Mouse (Mus musculus): ENCODE measurements around the gene Ccdc115. TPM values are rescaled to one million over a fixed set of nuclear protein-coding genes. Genes with fewer than 3 reads are reported as not detected.

Gene Ccdc115
- polyA plus RNA-seq, 1 experiment: 17.1 TPM

DNA sequence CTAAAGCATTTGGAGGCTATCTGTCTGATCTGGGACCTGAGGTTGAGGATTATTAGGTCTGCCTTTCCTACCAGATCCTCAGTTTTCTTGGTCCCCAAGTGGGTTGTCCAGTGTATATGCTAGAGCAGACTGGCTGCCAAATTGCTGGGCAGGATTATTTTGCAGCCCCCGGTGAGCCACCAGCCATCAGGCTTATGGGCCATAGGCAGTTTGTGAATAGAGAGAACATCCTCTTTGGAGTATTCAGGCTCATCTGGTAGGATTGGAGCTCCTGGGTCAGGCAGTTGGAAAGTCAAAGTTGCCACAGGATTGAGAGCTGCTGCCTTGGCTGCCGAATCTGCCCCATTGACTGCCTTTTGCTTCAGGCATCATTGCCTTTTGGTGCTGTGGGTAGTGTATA, 11.0 kb downstream of the Ccdc115 start:
- TF ChIP-seq USF1 (IDR thresholded peaks at IDR 0.05; ENCODE audit: low read depth) (no peak), CEBPB (IDR thresholded peaks at IDR 0.05; ENCODE audit: insufficient read depth, poor library complexity, severe bottlenecking) (no peak), REST (IDR thresholded peaks at IDR 0.05; ENCODE audit: insufficient read depth, insufficient read length) (no peak), E2F4 (IDR thresholded peaks at IDR 0.05; ENCODE audit: insufficient read depth) (no peak)
- Histone ChIP-seq H3K4me2 (ENCODE audit: low read depth) (no peak overlapping the region), H3ac (ENCODE audit: control insufficient read depth, insufficient read length) (no peak overlapping the region), H3K27me3 (ENCODE audit: control insufficient read depth, insufficient read depth, insufficient read length) (no peaks in the 10 kb centered on the region), H3K4me3 (no peak overlapping the region), H3K79me2 (ENCODE audit: control insufficient read depth, insufficient read depth) (no peaks in the 10 kb centered on the region), H3K36me3 (ENCODE audit: control insufficient read depth, insufficient read depth) (no peaks in the 10 kb centered on the region)

DNA sequence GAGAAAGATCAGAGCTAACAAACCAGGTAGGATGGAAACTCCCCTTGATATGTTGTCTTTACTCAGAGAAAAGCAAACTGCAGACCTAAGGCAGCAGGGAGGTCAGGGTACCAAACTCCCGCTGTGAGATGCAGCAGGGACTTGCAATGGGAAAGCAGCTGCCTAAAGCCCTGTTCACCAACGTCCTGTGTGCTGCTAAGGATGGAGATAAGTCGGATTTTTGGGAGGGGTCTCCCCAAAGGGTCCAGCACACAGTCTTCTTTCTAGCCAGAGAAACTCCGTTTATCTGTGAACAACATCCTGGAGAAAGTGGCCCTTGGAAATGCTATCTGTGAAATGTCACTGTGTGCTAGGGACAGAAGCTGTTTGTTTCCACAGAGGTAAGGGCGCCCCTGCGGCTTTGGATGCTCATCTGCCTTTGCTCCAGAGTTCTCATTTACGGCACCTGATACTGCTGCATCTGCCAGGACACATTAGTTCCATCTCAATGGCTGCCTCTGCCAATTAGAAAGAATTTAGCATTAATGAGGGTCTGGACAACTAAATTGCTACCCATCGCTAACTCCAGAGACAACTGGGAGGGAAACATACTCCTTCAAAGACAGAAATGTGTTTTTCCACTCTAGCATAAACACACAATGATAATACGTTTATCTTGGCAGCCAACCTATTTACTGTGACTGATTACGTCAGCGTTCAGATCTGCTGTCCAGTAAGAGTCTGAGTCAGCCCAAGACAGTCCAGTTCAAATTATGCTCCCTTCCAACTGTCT, 40.1 kb downstream of the Ccdc115 start:
- Histone ChIP-seq H3K79me2 (ENCODE audit: control insufficient read depth, insufficient read depth) (no peaks in the 10 kb centered on the region), H3K4me3 (no peak overlapping the region), H3K36me3 (ENCODE audit: control insufficient read depth, insufficient read depth) (no peaks in the 10 kb centered on the region), H3K4me2 (ENCODE audit: low read depth) (peak overlapping the region; percentile 40), H3K27me3 (ENCODE audit: control insufficient read depth, insufficient read depth, insufficient read length) (no peaks in the 10 kb centered on the region), H3ac (ENCODE audit: control insufficient read depth, insufficient read length) (no peak overlapping the region)
- TF ChIP-seq POLR2A (IDR thresholded peaks at IDR 0.05; ENCODE audit: insufficient read length, low read depth): no peak
- TF ChIP-seq REST (IDR thresholded peaks at IDR 0.05; ENCODE audit: insufficient read depth, insufficient read length): no peak
- no peak for TF ChIP-seq TCF3 (IDR thresholded peaks at IDR 0.05; ENCODE audit: insufficient read length, low read depth)
- no peak for TF ChIP-seq POLR2AphosphoS2 (IDR thresholded peaks at IDR 0.05; ENCODE audit: insufficient read length, low read depth)
- TF ChIP-seq CEBPB (IDR thresholded peaks at IDR 0.05; ENCODE audit: insufficient read depth, poor library complexity, severe bottlenecking): no peak
- no peak for TF ChIP-seq MYOD1 (IDR thresholded peaks at IDR 0.05; ENCODE audit: control insufficient read depth in 1 of 3, insufficient read length in 2 of 3, low read depth in 2 of 3)
- TF ChIP-seq USF1 (IDR thresholded peaks at IDR 0.05; ENCODE audit: low read depth): no peak
- no peak for TF ChIP-seq SRF (IDR thresholded peaks at IDR 0.05; ENCODE audit: control insufficient read depth, insufficient read length, low read depth)
- no peak for TF ChIP-seq MYOG (IDR thresholded peaks at IDR 0.05; ENCODE audit: control insufficient read depth in 1 of 3, insufficient read depth in 1 of 3, insufficient read length in 2 of 3, low read depth in 2 of 3)
- no peak for TF ChIP-seq E2F4 (IDR thresholded peaks at IDR 0.05; ENCODE audit: insufficient read depth)
- TF ChIP-seq TCF12 (IDR thresholded peaks at IDR 0.05; ENCODE audit: insufficient read depth, poor library complexity, severe bottlenecking): no peak
- TF ChIP-seq MAX (IDR thresholded peaks at IDR 0.05; ENCODE audit: low read depth): no peak

GRCm38 (mm10) chr1:34396321-34396720, 43.2 kb downstream of the Ccdc115 start:
- Histone ChIP-seq H3ac (ENCODE audit: control insufficient read depth, insufficient read length) (no peak overlapping the region), H3K27me3 (ENCODE audit: control insufficient read depth, insufficient read depth, insufficient read length) (no peaks in the 10 kb centered on the region), H3K4me3 (no peak overlapping the region), H3K79me2 (ENCODE audit: control insufficient read depth, insufficient read depth) (no peaks in the 10 kb centered on the region), H3K36me3 (ENCODE audit: control insufficient read depth, insufficient read depth) (no peaks in the 10 kb centered on the region), H3K4me2 (ENCODE audit: low read depth) (no peak overlapping the region)
- TF ChIP-seq SRF (IDR thresholded peaks at IDR 0.05; ENCODE audit: control insufficient read depth, insufficient read length, low read depth) (no peak), E2F4 (IDR thresholded peaks at IDR 0.05; ENCODE audit: insufficient read depth) (no peak), REST (IDR thresholded peaks at IDR 0.05; ENCODE audit: insufficient read depth, insufficient read length) (no peak), TCF12 (IDR thresholded peaks at IDR 0.05; ENCODE audit: insufficient read depth, poor library complexity, severe bottlenecking) (no peak), MYOG (IDR thresholded peaks at IDR 0.05; ENCODE audit: control insufficient read depth in 1 of 3, insufficient read depth in 1 of 3, insufficient read length in 2 of 3, low read depth in 2 of 3) (no peak), MYOD1 (IDR thresholded peaks at IDR 0.05; ENCODE audit: control insufficient read depth in 1 of 3, insufficient read length in 2 of 3, low read depth in 2 of 3) (no peak), TCF3 (IDR thresholded peaks at IDR 0.05; ENCODE audit: insufficient read length, low read depth) (no peak), CEBPB (IDR thresholded peaks at IDR 0.05; ENCODE audit: insufficient read depth, poor library complexity, severe bottlenecking) (no peak), MAX (IDR thresholded peaks at IDR 0.05; ENCODE audit: low read depth) (no peak), POLR2A (IDR thresholded peaks at IDR 0.05; ENCODE audit: insufficient read length, low read depth) (no peak), POLR2AphosphoS2 (IDR thresholded peaks at IDR 0.05; ENCODE audit: insufficient read length, low read depth) (no peak), USF1 (IDR thresholded peaks at IDR 0.05; ENCODE audit: low read depth) (no peak)

DNA sequence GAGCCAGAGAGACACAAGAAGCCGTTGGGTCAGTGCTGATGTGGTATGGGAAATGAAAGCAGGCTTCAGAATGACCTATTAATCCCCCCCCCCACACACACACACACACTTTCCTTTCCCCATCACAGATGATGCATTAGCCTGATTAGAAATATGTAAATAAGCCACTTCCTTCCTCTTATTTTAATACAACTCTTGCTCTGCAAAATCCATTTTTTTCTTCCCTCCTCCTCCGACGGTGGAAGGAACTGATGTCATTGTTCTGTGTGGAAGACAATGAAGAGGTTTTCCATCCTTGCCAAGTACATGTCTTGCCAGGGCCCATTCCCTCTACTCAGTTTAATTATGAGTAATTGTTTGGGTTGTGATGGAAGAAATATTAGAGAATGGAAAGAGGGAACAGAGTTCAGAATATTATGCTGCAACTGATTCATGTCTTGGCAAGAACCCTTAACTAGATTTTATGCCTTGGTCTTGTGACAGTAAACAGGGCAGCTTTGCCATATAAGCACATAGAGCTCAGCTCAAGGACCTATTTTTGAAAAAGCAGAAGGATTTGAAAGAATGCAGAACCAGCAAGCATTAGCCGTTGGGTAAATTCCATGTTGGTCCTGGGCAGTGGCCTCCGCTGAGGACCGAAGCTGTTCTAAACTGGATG, 50.1 kb downstream of the Ccdc115 start:
- no peaks in the 10 kb centered on the region for H3K79me2 ChIP-seq (ENCODE audit: control insufficient read depth, insufficient read depth)
- H3ac ChIP-seq (ENCODE audit: control insufficient read depth, insufficient read length): no peak overlapping the region
- TF ChIP-seq REST (IDR thresholded peaks at IDR 0.05; ENCODE audit: insufficient read depth, insufficient read length): no peak
- TF ChIP-seq TCF3 (IDR thresholded peaks at IDR 0.05; ENCODE audit: insufficient read length, low read depth): no peak
- no peak for TF ChIP-seq E2F4 (IDR thresholded peaks at IDR 0.05; ENCODE audit: insufficient read depth)
- no peak for TF ChIP-seq POLR2AphosphoS2 (IDR thresholded peaks at IDR 0.05; ENCODE audit: insufficient read length, low read depth)
- TF ChIP-seq POLR2A (IDR thresholded peaks at IDR 0.05; ENCODE audit: insufficient read length, low read depth): no peak
- no peak for TF ChIP-seq TCF12 (IDR thresholded peaks at IDR 0.05; ENCODE audit: insufficient read depth, poor library complexity, severe bottlenecking)
- TF ChIP-seq MYOG (IDR thresholded peaks at IDR 0.05; ENCODE audit: control insufficient read depth in 1 of 3, insufficient read depth in 1 of 3, insufficient read length in 2 of 3, low read depth in 2 of 3): no peak
- TF ChIP-seq CEBPB (IDR thresholded peaks at IDR 0.05; ENCODE audit: insufficient read depth, poor library complexity, severe bottlenecking): no peak
- no peak for TF ChIP-seq USF1 (IDR thresholded peaks at IDR 0.05; ENCODE audit: low read depth)
- no peak overlapping the region for H3K4me3 ChIP-seq
- no peaks in the 10 kb centered on the region for H3K36me3 ChIP-seq (ENCODE audit: control insufficient read depth, insufficient read depth)
- H3K27me3 ChIP-seq (ENCODE audit: control insufficient read depth, insufficient read depth, insufficient read length): no peaks in the 10 kb centered on the region
- H3K4me2 ChIP-seq (ENCODE audit: low read depth): peak overlapping the region; percentile 6

Data from myocyte (in vitro differentiated cells).